Mouse (Mus musculus): ENCODE data around the gene Coq8a. TPM values are rescaled to one million over a fixed set of nuclear protein-coding genes. Genes with fewer than 3 reads are reported as not detected.

The Coq8a gene
- polyA plus RNA-seq, 1 experiment from 2014 or later, result 17.8 TPM

- Histone ChIP-seq H3K27ac (ENCODE audit: poor library complexity, severe bottlenecking) (peak overlapping the region; percentile 46; the same call in 1 of the 2 replicates), H3K36me3 (0 out of 2 replicates have a peak, but pooled peaks cover 8% of the 10 kb centered on the region), H3K9me3 (replicated peaks) (peaks cover 4% of the 10 kb centered on the region), H3K4me3 (peak overlapping the region; percentile 53), H3K27me3 (replicated peaks) (0 out of 2 replicates have a peak, but pooled peaks cover 7% of the 10 kb centered on the region), H3K4me1 (replicated peaks) (peaks cover 10% of the 10 kb centered on the region), H3K9ac (peak overlapping the region; percentile 44), H3K4me2 (peak overlapping the region; percentile 75)
- ATAC-seq (ENCODE audit: insufficient number of reproducible peaks, low FRiP score), result peak; percentile 91
- 13% methylated on average over 21 of the region's 21 CpGs for WGBS
These were observed 26.3 kb upstream of the Coq8a start for GRCm38 (mm10) chr1:180225500-180226220.

DNA sequence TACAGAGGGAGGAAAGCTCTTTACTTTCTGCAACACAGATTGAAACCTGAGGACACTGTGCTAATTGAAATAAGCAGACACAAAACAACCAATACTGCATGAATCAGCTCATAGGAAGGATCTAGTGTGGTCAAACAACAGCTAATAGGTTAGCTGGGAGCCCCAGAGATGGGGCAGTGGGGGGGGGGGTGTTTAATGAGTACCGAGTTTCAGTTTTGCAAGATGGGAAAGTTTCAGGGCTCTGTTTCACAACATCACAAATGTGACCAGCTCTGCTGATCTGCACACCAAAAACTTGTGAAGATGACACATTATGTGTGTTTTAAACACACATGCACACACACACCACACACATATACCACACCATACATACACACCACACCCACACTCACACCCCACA is 22.6 kb upstream of the Coq8a start:
- Histone ChIP-seq H3K36me3 (no peaks in the 10 kb centered on the region), H3K4me1 (replicated peaks) (peaks cover 10% of the 10 kb centered on the region), H3K4me2 (no peak overlapping the region), H3K9ac (no peak overlapping the region), H3K4me3 (no peak overlapping the region), H3K27me3 (replicated peaks) (0 out of 2 replicates have a peak, but pooled peaks cover 7% of the 10 kb centered on the region), H3K9me3 (replicated peaks) (peaks cover 3% of the 10 kb centered on the region; the same call in 1 of the 2 replicates), H3K27ac (ENCODE audit: poor library complexity, severe bottlenecking) (no peak overlapping the region)
- ATAC-seq (ENCODE audit: insufficient number of reproducible peaks, low FRiP score), result no peak
- 85% methylated on average over 1 of the region's 1 CpGs for WGBS

- H3K27ac ChIP-seq (ENCODE audit: poor library complexity, severe bottlenecking), result no peak overlapping the region
- H3K4me1 ChIP-seq (replicated peaks), result peaks cover 3% of the 10 kb centered on the region; the same call in 1 of the 2 replicates
- no peaks in the 10 kb centered on the region for H3K36me3 ChIP-seq
- H3K9me3 ChIP-seq (replicated peaks), result peaks cover 3% of the 10 kb centered on the region; the same call in 1 of the 2 replicates
- 0 out of 2 replicates have a peak, but pooled peaks cover 7% of the 10 kb centered on the region for H3K27me3 ChIP-seq (replicated peaks)
- ATAC-seq (ENCODE audit: insufficient number of reproducible peaks, low FRiP score), result no peak
- no peak overlapping the region for H3K4me3 ChIP-seq
- H3K9ac ChIP-seq, result no peak overlapping the region
- WGBS, result 85% methylated on average over 19 of the region's 19 CpGs
- no peak overlapping the region for H3K4me2 ChIP-seq
These were observed 21.6 kb upstream of the Coq8a start for GRCm38 (mm10) chr1:180220791-180221542.

DNA sequence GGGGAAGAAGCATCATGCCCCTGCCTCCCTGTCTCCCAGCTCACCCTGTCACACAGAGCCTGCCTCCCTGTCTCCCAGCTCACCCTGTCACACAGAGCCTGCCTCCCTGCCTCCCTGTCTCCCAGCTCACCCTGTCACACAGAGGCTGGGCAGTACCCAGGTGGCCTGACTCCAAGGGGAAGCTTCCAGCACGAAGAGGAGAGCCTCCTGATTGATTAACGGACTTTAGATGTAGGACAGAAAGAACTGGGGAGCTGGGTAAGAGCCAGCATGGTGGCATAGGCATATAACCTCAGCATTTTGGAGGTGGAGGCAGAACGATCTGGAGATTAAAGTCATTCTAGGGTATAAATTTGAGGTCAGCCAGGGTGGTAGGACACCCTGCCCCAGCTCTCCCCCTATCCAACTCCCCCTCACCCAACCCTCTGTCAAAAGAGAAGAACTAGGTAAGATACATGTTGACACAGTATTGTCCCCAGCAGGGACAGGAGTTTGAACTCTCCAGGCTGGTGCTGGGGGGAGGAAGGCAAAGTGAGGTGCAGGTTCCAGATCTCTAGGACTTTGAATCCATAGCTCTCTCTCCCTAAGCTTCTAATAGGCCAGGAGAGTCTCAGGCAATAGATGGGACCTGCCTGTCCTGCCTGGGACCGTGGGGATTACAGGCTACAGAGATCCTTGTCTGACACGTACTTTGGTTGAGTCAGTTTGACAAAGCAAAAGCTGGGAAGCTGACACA is 17.3 kb upstream of the Coq8a start:
- Histone ChIP-seq H3K9me3 (replicated peaks) (peaks cover 3% of the 10 kb centered on the region; the same call in 1 of the 2 replicates), H3K36me3 (no peaks in the 10 kb centered on the region), H3K27ac (ENCODE audit: poor library complexity, severe bottlenecking) (no peak overlapping the region), H3K4me1 (replicated peaks) (no peaks in the 10 kb centered on the region), H3K9ac (no peak overlapping the region), H3K4me2 (no peak overlapping the region), H3K27me3 (replicated peaks) (no peaks in the 10 kb centered on the region), H3K4me3 (no peak overlapping the region)
- 54% methylated on average over 5 of the region's 5 CpGs for WGBS
- no peak for ATAC-seq (ENCODE audit: insufficient number of reproducible peaks, low FRiP score)

DNA sequence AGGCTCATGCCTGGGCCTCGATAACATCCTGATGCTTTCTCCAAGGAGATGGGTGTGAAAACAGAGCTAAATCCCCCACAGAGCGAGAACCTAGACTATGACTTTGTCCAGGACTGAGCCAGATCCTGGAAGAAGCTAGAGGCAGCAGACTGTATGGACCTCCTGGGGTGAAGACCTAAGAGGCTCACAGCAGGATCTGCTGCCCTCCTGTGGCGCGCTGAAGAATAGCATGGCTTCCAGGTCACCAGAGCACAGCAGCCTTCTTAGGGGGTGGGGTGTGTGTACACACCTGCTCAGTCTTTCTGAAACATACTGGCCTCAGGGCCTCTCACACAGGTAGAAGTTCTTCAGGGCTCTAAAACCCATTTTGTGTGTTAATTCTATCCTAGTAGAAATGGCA is 15.6 kb upstream of the Coq8a start:
- Histone ChIP-seq H3K9me3 (replicated peaks) (peaks cover 3% of the 10 kb centered on the region; the same call in 1 of the 2 replicates), H3K4me1 (replicated peaks) (peaks cover 3% of the 10 kb centered on the region), H3K4me3 (no peak overlapping the region), H3K36me3 (no peaks in the 10 kb centered on the region), H3K27ac (ENCODE audit: poor library complexity, severe bottlenecking) (no peak overlapping the region), H3K9ac (no peak overlapping the region), H3K4me2 (no peak overlapping the region), H3K27me3 (replicated peaks) (no peaks in the 10 kb centered on the region)
- peak; percentile 51; the same call in 1 of the 2 replicates for ATAC-seq (ENCODE audit: insufficient number of reproducible peaks, low FRiP score)
- WGBS, result 17% methylated on average over 4 of the region's 4 CpGs

GRCm38 (mm10) chr1:180212911-180213310 is 13.5 kb upstream of the Coq8a start:
- WGBS, result 77% methylated on average over 5 of the region's 5 CpGs
- H3K9me3 ChIP-seq (replicated peaks), result peaks cover 1% of the 10 kb centered on the region; the same call in 1 of the 2 replicates
- no peak for ATAC-seq (ENCODE audit: insufficient number of reproducible peaks, low FRiP score)

DNA sequence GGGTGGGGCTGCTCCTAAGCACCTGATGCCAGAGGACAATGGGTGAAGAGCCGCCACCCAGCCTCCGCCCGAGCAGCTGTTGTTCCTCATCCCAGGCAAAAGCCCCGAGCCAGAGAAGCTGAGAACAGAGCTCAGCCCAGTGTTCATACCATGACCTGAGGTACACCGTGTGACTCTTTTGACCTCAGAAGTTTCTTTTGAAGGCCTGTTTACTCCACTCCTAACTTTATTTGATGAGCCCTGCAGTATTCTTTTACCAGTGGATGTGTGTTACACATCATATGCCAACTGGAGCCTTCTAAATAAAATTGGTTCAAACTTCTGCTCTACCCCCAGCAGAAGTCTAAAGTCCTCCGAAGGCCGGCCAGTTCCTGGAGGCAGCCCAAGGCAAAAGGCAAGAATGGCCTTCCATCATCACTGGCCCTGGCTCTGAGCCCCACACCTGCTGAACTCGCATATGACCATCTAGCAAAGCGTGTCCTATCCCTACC is 11.4 kb upstream of the Coq8a start:
- Histone ChIP-seq H3K4me3 (no peak overlapping the region), H3K36me3 (no peaks in the 10 kb centered on the region), H3K9me3 (replicated peaks) (no peaks in the 10 kb centered on the region), H3K27me3 (replicated peaks) (no peaks in the 10 kb centered on the region), H3K27ac (ENCODE audit: poor library complexity, severe bottlenecking) (no peak overlapping the region), H3K4me1 (replicated peaks) (peaks cover 6% of the 10 kb centered on the region), H3K9ac (no peak overlapping the region), H3K4me2 (no peak overlapping the region)
- WGBS, result 83% methylated on average over 9 of the region's 9 CpGs
- ATAC-seq (ENCODE audit: insufficient number of reproducible peaks, low FRiP score), result no peak

More at GRCm38 (mm10) chr1:180212911-180213310, 13.5 kb upstream of the Coq8a start:
- Histone ChIP-seq H3K4me3 (no peak overlapping the region), H3K36me3 (no peaks in the 10 kb centered on the region), H3K27ac (ENCODE audit: poor library complexity, severe bottlenecking) (no peak overlapping the region), H3K4me1 (replicated peaks) (peaks cover 6% of the 10 kb centered on the region), H3K4me2 (no peak overlapping the region), H3K9ac (no peak overlapping the region), H3K27me3 (replicated peaks) (no peaks in the 10 kb centered on the region)

DNA sequence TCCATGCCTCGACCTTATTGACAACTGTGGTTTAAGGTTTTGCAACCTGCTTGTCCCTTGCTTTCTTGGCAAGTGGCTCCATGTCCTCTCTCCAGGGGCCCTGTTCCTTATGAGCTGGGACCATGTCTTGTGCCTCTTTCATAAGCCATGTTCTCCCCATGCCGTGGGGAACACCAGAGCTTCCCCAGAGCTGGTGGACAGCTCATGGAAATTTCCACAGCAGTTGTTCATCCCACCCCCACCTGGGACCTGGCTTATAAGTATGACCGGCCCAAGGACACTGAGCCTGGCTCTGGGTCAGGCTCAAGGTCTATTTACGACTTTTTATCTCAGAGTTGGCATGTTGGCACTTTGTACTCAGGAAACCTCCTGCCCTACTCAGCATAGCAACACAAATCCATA is 10.6 kb upstream of the Coq8a start:
- ATAC-seq (ENCODE audit: insufficient number of reproducible peaks, low FRiP score), result peak; percentile 42; the same call in 1 of the 2 replicates
- H3K4me2 ChIP-seq, result no peak overlapping the region
- H3K36me3 ChIP-seq, result no peaks in the 10 kb centered on the region
- WGBS, result 56% methylated on average over 4 of the region's 4 CpGs
- no peaks in the 10 kb centered on the region for H3K27me3 ChIP-seq (replicated peaks)
- peaks cover 6% of the 10 kb centered on the region for H3K4me1 ChIP-seq (replicated peaks)
- peaks cover 2% of the 10 kb centered on the region for H3K9me3 ChIP-seq (replicated peaks)
- H3K9ac ChIP-seq, result no peak overlapping the region
- H3K4me3 ChIP-seq, result no peak overlapping the region
- H3K27ac ChIP-seq (ENCODE audit: poor library complexity, severe bottlenecking), result no peak overlapping the region

- no peak for ATAC-seq (ENCODE audit: insufficient number of reproducible peaks, low FRiP score)
- Histone ChIP-seq H3K36me3 (no peaks in the 10 kb centered on the region), H3K4me3 (no peak overlapping the region), H3K27me3 (replicated peaks) (no peaks in the 10 kb centered on the region), H3K9me3 (replicated peaks) (peaks cover 4% of the 10 kb centered on the region), H3K27ac (ENCODE audit: poor library complexity, severe bottlenecking) (no peak overlapping the region), H3K4me2 (no peak overlapping the region), H3K9ac (no peak overlapping the region), H3K4me1 (replicated peaks) (peaks cover 6% of the 10 kb centered on the region)
- WGBS, result 69% methylated on average over 3 of the region's 3 CpGs
These were observed 9.0 kb upstream of the Coq8a start for GRCm38 (mm10) chr1:180208370-180208769.

DNA sequence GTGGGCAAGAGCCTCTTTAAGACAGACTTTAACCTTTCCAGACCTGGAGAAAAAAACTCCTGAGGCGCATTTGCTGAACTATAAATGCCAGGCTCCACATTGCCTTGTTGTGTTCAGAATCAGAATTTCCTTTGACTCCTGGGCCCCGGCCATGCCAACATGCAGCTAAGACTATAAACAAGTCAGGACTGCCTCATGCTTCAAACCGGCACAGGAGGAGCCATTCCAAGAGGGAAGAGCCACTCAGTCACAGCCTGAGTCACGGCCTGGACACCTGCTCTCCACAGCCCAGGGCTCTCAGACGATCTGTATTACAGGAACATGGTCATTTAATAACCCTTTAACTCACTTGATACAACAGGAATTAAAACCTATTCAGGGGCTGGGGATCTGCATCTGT is 1.3 kb upstream of the Coq8a start:
- H3K9ac ChIP-seq, result no peak overlapping the region
- no peaks in the 10 kb centered on the region for H3K36me3 ChIP-seq
- H3K4me3 ChIP-seq, result no peak overlapping the region
- H3K27me3 ChIP-seq (replicated peaks), result no peaks in the 10 kb centered on the region
- peaks cover 4% of the 10 kb centered on the region for H3K9me3 ChIP-seq (replicated peaks)
- 64% methylated on average over 5 of the region's 5 CpGs for WGBS
- H3K4me2 ChIP-seq, result no peak overlapping the region
- ATAC-seq (ENCODE audit: insufficient number of reproducible peaks, low FRiP score), result no peak
- H3K4me1 ChIP-seq (replicated peaks), result 0 out of 2 replicates have a peak, but pooled peaks cover 12% of the 10 kb centered on the region
- no peak overlapping the region for H3K27ac ChIP-seq (ENCODE audit: poor library complexity, severe bottlenecking)

Data from heart, embryonic 12.5 days (tissue).